10 mouse cellular contexts compared by ENCODE assay signal in genomic region chr15:81835007-81835880, GRCm38 (mm10). TPM values are rescaled to one million over a fixed set of nuclear protein-coding genes. Genes with fewer than 3 reads are reported as not detected.
DNase-seq lines count a peak whose midpoint lies in the region; ATAC-seq and TF ChIP-seq lines count a peak whose summit lies in the region.
"Had no signal": no experiment of that assay in that cellular context is flagged by ENCODE, and none has a peak within 500 bp of the region (broad histone marks: within the 10 kb centered on the region; RNA-seq: fewer than 3 reads in every experiment).

No protein-coding gene starts in this region.

- H3K4me2 ChIP-seq in forebrain, embryonic 13.5 days: 0 out of 2 replicates have a peak overlapping the region, but pooled peaks have one; percentile 59
- H3K4me2 ChIP-seq in forebrain, embryonic 15.5 days (replicated peaks): no peak overlapping the region
- H3K4me2 ChIP-seq in neural tube, embryonic 13.5 days: peak overlapping the region; percentile 52; the same call in 1 of the 2 replicates
- no peak overlapping the region for H3K4me2 ChIP-seq in neural tube, embryonic 15.5 days
- peak overlapping the region; percentile 52; the same call in 1 of the 2 replicates for H3K4me2 ChIP-seq in stomach, postnatal 0 days (replicated peaks; ENCODE audit: low read depth)

- H3K4me3 ChIP-seq in forebrain, embryonic 13.5 days: no peak overlapping the region
- H3K4me3 ChIP-seq in forebrain, embryonic 15.5 days: no peak overlapping the region
- no peak overlapping the region for H3K4me3 ChIP-seq in neural tube, embryonic 13.5 days
- H3K4me3 ChIP-seq in neural tube, embryonic 15.5 days (replicated peaks): no peak overlapping the region
- no peak overlapping the region for H3K4me3 ChIP-seq in stomach, postnatal 0 days (ENCODE audit: low read depth, low read length)

- ATAC-seq in forebrain, embryonic 13.5 days: no peak
- ATAC-seq in forebrain, embryonic 15.5 days (replicated peaks): no peak
- no peak for ATAC-seq in neural tube, embryonic 13.5 days (ENCODE audit: low read depth)
- ATAC-seq in neural tube, embryonic 15.5 days (ENCODE audit: low FRiP score): no peak
- no peak for ATAC-seq in stomach, postnatal 0 days (ENCODE audit: low FRiP score, low TSS enrichment)
- ATAC-seq: CD4-positive, CD25-positive, alpha-beta regulatory T cell, adult 4 months had no signal

- 72% methylated on average over 10 of the region's 10 CpGs for WGBS in forebrain, embryonic 13.5 days
- whole genome bisulfite sequencing in forebrain, embryonic 15.5 days: 74% methylated on average over 10 of the region's 10 CpGs
- WGBS in neural tube, embryonic 13.5 days: 66% methylated on average over 10 of the region's 10 CpGs
- WGBS in neural tube, embryonic 15.5 days: 62% methylated on average over 10 of the region's 10 CpGs
- 67% methylated on average over 10 of the region's 10 CpGs for WGBS in stomach, postnatal 0 days

- peaks cover 39% of the 10 kb centered on the region for H3K4me1 ChIP-seq in forebrain, embryonic 13.5 days
- H3K4me1 ChIP-seq in forebrain, embryonic 15.5 days: peaks cover 24% of the 10 kb centered on the region
- H3K4me1 ChIP-seq in neural tube, embryonic 13.5 days (replicated peaks): peaks cover 33% of the 10 kb centered on the region
- peaks cover 18% of the 10 kb centered on the region for H3K4me1 ChIP-seq in neural tube, embryonic 15.5 days
- 0 out of 2 replicates have a peak, but pooled peaks cover 7% of the 10 kb centered on the region for H3K4me1 ChIP-seq in stomach, postnatal 0 days (replicated peaks; ENCODE audit: control insufficient read depth, insufficient read depth)

- DNase-seq in kidney, postnatal 14 days: peak; percentile 65
- DNase-seq in stomach, postnatal 0 days (ENCODE audit: low spot score): no peak
- DNase-seq in frontal cortex, adult 2 months (ENCODE audit: extremely low spot score in 1 of 2, low spot score in 1 of 2): no peak
- no peak for DNase-seq in thymus, postnatal 14 days
- DNase-seq: right cerebral cortex, postnatal 4 days had no signal

- TF ChIP-seq CTCF in stomach, postnatal 0 days (IDR thresholded peaks at IDR 0.05; ENCODE audit: low read depth): no peak

- no peaks in the 10 kb centered on the region for H3K9me3 ChIP-seq in forebrain, embryonic 13.5 days (replicated peaks)
- no peaks in the 10 kb centered on the region for H3K9me3 ChIP-seq in forebrain, embryonic 15.5 days
- H3K9me3 ChIP-seq in neural tube, embryonic 13.5 days: no peaks in the 10 kb centered on the region
- no peaks in the 10 kb centered on the region for H3K9me3 ChIP-seq in neural tube, embryonic 15.5 days (replicated peaks)
- no peaks in the 10 kb centered on the region for H3K9me3 ChIP-seq in stomach, postnatal 0 days (ENCODE audit: control insufficient read depth, low read length)

- no peak overlapping the region for H3K27ac ChIP-seq in forebrain, embryonic 13.5 days
- no peak overlapping the region for H3K27ac ChIP-seq in forebrain, embryonic 15.5 days (replicated peaks)
- H3K27ac ChIP-seq in neural tube, embryonic 13.5 days (replicated peaks): no peak overlapping the region
- H3K27ac ChIP-seq in neural tube, embryonic 15.5 days (replicated peaks): no peak overlapping the region
- no peak overlapping the region for H3K27ac ChIP-seq in stomach, postnatal 0 days (replicated peaks)

- H3K27me3 ChIP-seq in forebrain, embryonic 13.5 days: peaks cover 7% of the 10 kb centered on the region; the same call in 1 of the 2 replicates
- no peaks in the 10 kb centered on the region for H3K27me3 ChIP-seq in forebrain, embryonic 15.5 days
- H3K27me3 ChIP-seq in neural tube, embryonic 13.5 days: peaks cover 18% of the 10 kb centered on the region
- H3K27me3 ChIP-seq in neural tube, embryonic 15.5 days (replicated peaks): peaks cover 17% of the 10 kb centered on the region
- H3K27me3 ChIP-seq in stomach, postnatal 0 days (ENCODE audit: control insufficient read depth, insufficient read depth, low read length): no peaks in the 10 kb centered on the region

- no peaks in the 10 kb centered on the region for H3K36me3 ChIP-seq in forebrain, embryonic 13.5 days (ENCODE audit: poor library complexity, severe bottlenecking)
- no peaks in the 10 kb centered on the region for H3K36me3 ChIP-seq in forebrain, embryonic 15.5 days
- H3K36me3 ChIP-seq in neural tube, embryonic 13.5 days: no peaks in the 10 kb centered on the region
- H3K36me3 ChIP-seq in neural tube, embryonic 15.5 days: no peaks in the 10 kb centered on the region
- no peaks in the 10 kb centered on the region for H3K36me3 ChIP-seq in stomach, postnatal 0 days (ENCODE audit: control insufficient read depth, insufficient read depth, low read length)

- H3K9ac ChIP-seq in forebrain, embryonic 13.5 days: no peak overlapping the region
- H3K9ac ChIP-seq in forebrain, embryonic 15.5 days (replicated peaks): no peak overlapping the region
- H3K9ac ChIP-seq in neural tube, embryonic 13.5 days: no peak overlapping the region
- no peak overlapping the region for H3K9ac ChIP-seq in neural tube, embryonic 15.5 days (replicated peaks)
- no peak overlapping the region; the same call in 1 of the 2 replicates for H3K9ac ChIP-seq in stomach, postnatal 0 days (ENCODE audit: low read length)

- no peak for TF ChIP-seq EP300 in stomach, postnatal 0 days (optimal IDR thresholded peaks at IDR 0.05)

RNA-seq across cellular contexts. Expression of gene Tob2, which starts 23.4 kb away (rescaled TPM):
- polyA plus RNA-seq in forebrain, embryonic 13.5 days (2015; fragmentation: Nextera tagmentation; extraction: Ambion mirVana): 19.1 and 21.7 TPM in 2 replicates
- 20.2 and 21.1 TPM in 2 replicates for polyA plus RNA-seq in forebrain, embryonic 15.5 days (2015; fragmentation: Nextera tagmentation; extraction: Ambion mirVana)
- polyA plus RNA-seq in neural tube, embryonic 13.5 days (2015; fragmentation: Nextera tagmentation; extraction: Ambion mirVana): 13.5 and 16.5 TPM in 2 replicates
- 14.7 and 16.1 TPM in 2 replicates for polyA plus RNA-seq in neural tube, embryonic 15.5 days (2015; fragmentation: Nextera tagmentation; extraction: Ambion mirVana)
- polyA plus RNA-seq in stomach, postnatal 0 days (2015; fragmentation: Nextera tagmentation; extraction: Ambion mirVana): 18.8 and 20.5 TPM in 2 replicates
- 21.1 and 22.6 TPM in 2 replicates for polyA plus RNA-seq in frontal cortex, adult 2 months (2012; rRNA removed)

RNA-seq across cellular contexts. Expression of gene Tef, which starts 33.0 kb away (rescaled TPM):
- 24.2 and 24.9 TPM in 2 replicates for polyA plus RNA-seq in forebrain, embryonic 13.5 days (2015; fragmentation: Nextera tagmentation; extraction: Ambion mirVana)
- 31.9 and 32.6 TPM in 2 replicates for polyA plus RNA-seq in forebrain, embryonic 15.5 days (2015; fragmentation: Nextera tagmentation; extraction: Ambion mirVana)
- polyA plus RNA-seq in neural tube, embryonic 13.5 days (2015; fragmentation: Nextera tagmentation; extraction: Ambion mirVana): 20.6 and 21.4 TPM in 2 replicates
- polyA plus RNA-seq in neural tube, embryonic 15.5 days (2015; fragmentation: Nextera tagmentation; extraction: Ambion mirVana): 20.5 and 21.0 TPM in 2 replicates
- 17.1 and 21.2 TPM in 2 replicates for polyA plus RNA-seq in stomach, postnatal 0 days (2015; fragmentation: Nextera tagmentation; extraction: Ambion mirVana)
- polyA plus RNA-seq in frontal cortex, adult 2 months (2012; rRNA removed): 245 and 256 TPM in 2 replicates

RNA-seq across cellular contexts. Expression of gene Phf5a, which starts 36.5 kb away (rescaled TPM):
- polyA plus RNA-seq in forebrain, embryonic 13.5 days (2015; fragmentation: Nextera tagmentation; extraction: Ambion mirVana): 159 and 177 TPM in 2 replicates
- 124 and 128 TPM in 2 replicates for polyA plus RNA-seq in forebrain, embryonic 15.5 days (2015; fragmentation: Nextera tagmentation; extraction: Ambion mirVana)
- 111 and 129 TPM in 2 replicates for polyA plus RNA-seq in neural tube, embryonic 13.5 days (2015; fragmentation: Nextera tagmentation; extraction: Ambion mirVana)
- polyA plus RNA-seq in neural tube, embryonic 15.5 days (2015; fragmentation: Nextera tagmentation; extraction: Ambion mirVana): 111 and 122 TPM in 2 replicates
- 75.8 and 77.0 TPM in 2 replicates for polyA plus RNA-seq in stomach, postnatal 0 days (2015; fragmentation: Nextera tagmentation; extraction: Ambion mirVana)
- 47.0 and 53.8 TPM in 2 replicates for polyA plus RNA-seq in frontal cortex, adult 2 months (2012; rRNA removed)

RNA-seq across cellular contexts. Expression of gene Aco2, which starts 36.9 kb away (rescaled TPM):
- polyA plus RNA-seq in forebrain, embryonic 13.5 days (2015; fragmentation: Nextera tagmentation; extraction: Ambion mirVana): 202 and 211 TPM in 2 replicates
- polyA plus RNA-seq in forebrain, embryonic 15.5 days (2015; fragmentation: Nextera tagmentation; extraction: Ambion mirVana): 243 and 244 TPM in 2 replicates
- 252 and 268 TPM in 2 replicates for polyA plus RNA-seq in neural tube, embryonic 13.5 days (2015; fragmentation: Nextera tagmentation; extraction: Ambion mirVana)
- 295 and 298 TPM in 2 replicates for polyA plus RNA-seq in neural tube, embryonic 15.5 days (2015; fragmentation: Nextera tagmentation; extraction: Ambion mirVana)
- 130 and 141 TPM in 2 replicates for polyA plus RNA-seq in stomach, postnatal 0 days (2015; fragmentation: Nextera tagmentation; extraction: Ambion mirVana)
- polyA plus RNA-seq in frontal cortex, adult 2 months (2012; rRNA removed): 534 and 538 TPM in 2 replicates

Comparison
In these comparisons a context has a peak if more than half of its experiments do, and no peak if none do; other contexts are left out.
1. H3K4me2 ChIP-seq: peak in forebrain, embryonic 13.5 days (single experiment), neural tube, embryonic 13.5 days (single experiment) and stomach, postnatal 0 days (single experiment); none in forebrain, embryonic 15.5 days (single experiment) and neural tube, embryonic 15.5 days (single experiment).